Comparison of ENCODE assay signal across 8 mouse cellular contexts in the genomic region with DNA sequence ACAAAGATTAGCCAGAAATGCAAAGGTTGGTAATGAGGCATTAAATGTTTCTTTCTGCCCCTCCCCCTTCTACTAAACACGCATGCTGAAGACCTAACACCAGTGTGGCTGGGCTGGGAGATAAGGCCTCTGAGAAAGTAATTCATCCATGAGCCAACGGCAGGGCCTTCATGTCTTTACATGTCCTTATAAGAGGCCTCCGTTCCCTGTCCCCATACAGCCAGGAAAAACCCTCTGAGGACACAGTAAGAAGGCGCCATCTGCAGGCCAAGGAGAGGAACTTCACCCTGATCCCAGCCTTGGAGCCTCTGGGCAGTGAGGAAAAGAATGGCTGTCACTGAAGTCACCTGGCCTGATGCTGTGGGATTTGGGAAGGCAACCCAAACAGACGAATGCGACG. TPM values are rescaled to one million over a fixed set of nuclear protein-coding genes. Genes with fewer than 3 reads are reported as not detected.
A peak's percentile ranks its signal among the peaks of the same experiment; 100 is the strongest.
DNase-seq lines count a peak whose midpoint lies in the region; TF ChIP-seq lines count a peak whose summit lies in the region.

No protein-coding gene starts in this region.

- TF ChIP-seq EP300 in heart, adult 2 months (IDR thresholded peaks at IDR 0.05; ENCODE audit: insufficient read depth, low read depth, low read length): peak; percentile 96

- DNase-seq in heart, adult 2 months: peak; percentile 65 to 74
- no peak for DNase-seq in heart, postnatal 25 days (ENCODE audit: low spot score)
- DNase-seq in cerebellum, adult 9-11 months: peak; percentile 62
- DNase-seq in gastrocnemius, adult 18-20 months (ENCODE audit: low spot score): peak; percentile 78
- DNase-seq in induced T-regulatory cell, adult 2 months (ENCODE audit: low read depth): peak; percentile 72
- DNase-seq in left cerebral cortex, postnatal 36 days (ENCODE audit: low spot score in 2 of 2): peak; percentile 63
- peak; percentile 59 for DNase-seq in midbrain, embryonic 10.5 days (ENCODE audit: low spot score)
- peak; percentile 19 to 29 for DNase-seq in spleen, postnatal 36 days (ENCODE audit: low spot score in 2 of 2)

- H3K9me3 ChIP-seq in midbrain, embryonic 10.5 days (replicated peaks): no peaks in the 10 kb centered on the region

- H3K4me1 ChIP-seq in heart, adult 2 months (ENCODE audit: control insufficient read depth, insufficient read depth, low read length): no peaks in the 10 kb centered on the region
- peaks cover 17% of the 10 kb centered on the region for H3K4me1 ChIP-seq in midbrain, embryonic 10.5 days

- 0 out of 2 replicates have a peak overlapping the region, but pooled peaks have one; percentile 3 for H3K9ac ChIP-seq in heart, adult 2 months (ENCODE audit: low read depth, low read length)

- TF ChIP-seq POLR2A in heart, adult 2 months (IDR thresholded peaks at IDR 0.05; ENCODE audit: insufficient read depth, low read depth, low read length): no peak

- H3K36me3 ChIP-seq in heart, adult 2 months (ENCODE audit: control insufficient read depth, insufficient read depth, low read length): no peaks in the 10 kb centered on the region
- no peaks in the 10 kb centered on the region for H3K36me3 ChIP-seq in midbrain, embryonic 10.5 days

- no peak overlapping the region for H3K4me3 ChIP-seq in heart, adult 2 months
- H3K4me3 ChIP-seq in midbrain, embryonic 10.5 days: no peak overlapping the region

- H3K79me2 ChIP-seq in heart, adult 2 months (replicated peaks; ENCODE audit: control insufficient read depth, insufficient read depth, low read length): peaks cover 4% of the 10 kb centered on the region

- H3K27me3 ChIP-seq in heart, adult 2 months (ENCODE audit: control insufficient read depth, insufficient read depth, low read length): no peaks in the 10 kb centered on the region
- H3K27me3 ChIP-seq in midbrain, embryonic 10.5 days (ENCODE audit: low read depth, poor library complexity, severe bottlenecking): no peaks in the 10 kb centered on the region

- H3K27ac ChIP-seq in heart, adult 2 months: no peak overlapping the region
- no peak overlapping the region for H3K27ac ChIP-seq in midbrain, embryonic 10.5 days (replicated peaks)

- 21% methylated on average over 7 of the region's 7 CpGs for WGBS in heart, adult 2 months
- WGBS in midbrain, embryonic 10.5 days: 34% methylated on average over 7 of the region's 7 CpGs

- TF ChIP-seq CTCF in heart, adult 2 months (IDR thresholded peaks at IDR 0.05): peak; percentile 98

- intact Hi-C loops in heart, adult 2 months (cut with DNase I): loop anchor here (1.0 kb wide), 3 partner anchors 72 to 143 kb away; no protein-coding TSS in a partner anchor
- intact Hi-C loops in heart, postnatal 25 days (cut with DNase I): loop anchor here (1.0 to 2.0 kb wide), 2 partner anchors 72 to 117 kb away; no protein-coding TSS in a partner anchor
- intact Hi-C loops in left cerebral cortex, postnatal 36 days (cut with DNase I): loop anchor here (1.0 to 2.0 kb wide), 2 partner anchors 71 to 116 kb away; no protein-coding TSS in a partner anchor

RNA-seq across cellular contexts. Expression of a gene that starts 13.1 kb away (rescaled TPM):
- 100 to 1,000 TPM in 1 of 2 experiments, 10 to 100 TPM in 1; 63.0 to 112 TPM for total RNA-seq in heart, adult 2 months (2021)
- 40.7 and 61.8 TPM in 2 replicates for polyA plus RNA-seq in heart, adult 2 months (2012; rRNA removed)
- total RNA-seq in heart, postnatal 25 days (2021): 10 to 100 TPM; 48.8 to 97.8 TPM
- total RNA-seq in gastrocnemius, adult 18-20 months (2021): 100 to 1,000 TPM in 1 of 2 experiments, 10 to 100 TPM in 1; 53.2 to 329 TPM
- total RNA-seq in left cerebral cortex, postnatal 36 days (2021): 10 to 100 TPM; 55.4 to 60.9 TPM
- 38.8 and 40.6 TPM in 2 replicates for polyA plus RNA-seq in midbrain, embryonic 10.5 days (2016; fragmentation: Nextera tagmentation; extraction: Ambion mirVana)

RNA-seq across cellular contexts. Expression of a gene that starts 27.9 kb away (rescaled TPM):
- under 1 TPM; 0.07 to 0.18 TPM for total RNA-seq in heart, adult 2 months (2021)
- 0.09 and 0.92 TPM in 2 replicates for polyA plus RNA-seq in heart, adult 2 months (2012; rRNA removed)
- total RNA-seq in heart, postnatal 25 days (2021): under 1 TPM; 0.11 to 0.21 TPM
- total RNA-seq in gastrocnemius, adult 18-20 months (2021): under 1 TPM in 1 of 2 experiments, not detected in 1; 0.14 TPM
- 1 to 10 TPM in 1 of 2 experiments, under 1 TPM in 1; 0.62 to 2.1 TPM for total RNA-seq in left cerebral cortex, postnatal 36 days (2021)
- polyA plus RNA-seq in midbrain, embryonic 10.5 days (2016; fragmentation: Nextera tagmentation; extraction: Ambion mirVana): 1.5 and 2.1 TPM in 2 replicates
